Mouse (Mus musculus): ENCODE results near the gene Coro1b. TPM values are rescaled to one million over a fixed set of nuclear protein-coding genes. Genes with fewer than 3 reads are reported as not detected.
"Not testable (repeated sequence)": the region's sequence is repeated elsewhere in the genome, so short reads cannot be mapped to it uniquely, and the experiment has no call there.

The Coro1b gene
- polyA plus RNA-seq, 2 experiments from 2014 or later = 236 to 310 TPM

- ATAC-seq = peak; percentile 59
Measured at GRCm38 (mm10) chr19:4121097-4121805, 27.2 kb upstream of the Coro1b start.

- ATAC-seq = not testable (repeated sequence)
Measured at GRCm38 (mm10) chr19:4121896-4122295, 26.5 kb upstream of the Coro1b start.

GRCm38 (mm10) chr19:4122411-4123370, 25.7 kb upstream of the Coro1b start:
- no peak for ATAC-seq

- no peak for ATAC-seq
Measured at GRCm38 (mm10) chr19:4124432-4124831, 24.0 kb upstream of the Coro1b start.

GRCm38 (mm10) chr19:4125268-4125667, 23.2 kb upstream of the Coro1b start:
- ATAC-seq = not testable (repeated sequence)

GRCm38 (mm10) chr19:4125741-4126696, 22.4 kb upstream of the Coro1b start, which contains the start of gene Aip:
Gene Aip, minus strand, starts transcription at chr19:4125858.
- ATAC-seq = peak; percentile 73

GRCm38 (mm10) chr19:4126759-4127495, 21.5 kb upstream of the Coro1b start:
- no peak for ATAC-seq

- ATAC-seq = no peak
Measured at GRCm38 (mm10) chr19:4129462-4129861, 19.0 kb upstream of the Coro1b start.

GRCm38 (mm10) chr19:4130106-4130505, 18.3 kb upstream of the Coro1b start:
- no peak for ATAC-seq

- no peak for ATAC-seq
Measured at GRCm38 (mm10) chr19:4131075-4131474, 17.3 kb upstream of the Coro1b start.

- ATAC-seq = no peak
Measured at GRCm38 (mm10) chr19:4131768-4132167, 16.7 kb upstream of the Coro1b start.

GRCm38 (mm10) chr19:4134354-4134753, 14.1 kb upstream of the Coro1b start:
- no peak for ATAC-seq

GRCm38 (mm10) chr19:4135229-4135962, 13.0 kb upstream of the Coro1b start:
- ATAC-seq = peak; percentile 91

- ATAC-seq = peak; percentile 76
Measured at GRCm38 (mm10) chr19:4135963-4136345, 12.5 kb upstream of the Coro1b start.

GRCm38 (mm10) chr19:4136463-4136862, 12.0 kb upstream of the Coro1b start:
- ATAC-seq = no peak

- no peak for ATAC-seq
Measured at GRCm38 (mm10) chr19:4137913-4138312, 10.5 kb upstream of the Coro1b start.

GRCm38 (mm10) chr19:4139446-4139845, 9.0 kb upstream of the Coro1b start, which contains the start of gene Gpr152:
Gene Gpr152, plus strand, starts transcription at chr19:4139787.
- no peak for ATAC-seq

GRCm38 (mm10) chr19:4140147-4140546, 8.3 kb upstream of the Coro1b start:
- no peak for ATAC-seq

GRCm38 (mm10) chr19:4142416-4143173, 5.8 kb upstream of the Coro1b start:
- ATAC-seq = no peak

- no peak for ATAC-seq
Measured at GRCm38 (mm10) chr19:4143759-4144268, 4.6 kb upstream of the Coro1b start, which contains the start of gene Cabp4. Gene Cabp4, minus strand, starts transcription at chr19:4144033.

All from CD4-positive, CD25-positive, alpha-beta regulatory T cell, adult 4 months (primary cell).